Mouse (Mus musculus): ENCODE results near the gene Rhov. TPM values are rescaled to one million over a fixed set of nuclear protein-coding genes. Genes with fewer than 3 reads are reported as not detected.
A peak's percentile ranks its signal among the peaks of the same experiment; 100 is the strongest.

Rhov gene
- polyA plus RNA-seq, 1 experiment from 2014 or later, result 8.5 TPM

DNA sequence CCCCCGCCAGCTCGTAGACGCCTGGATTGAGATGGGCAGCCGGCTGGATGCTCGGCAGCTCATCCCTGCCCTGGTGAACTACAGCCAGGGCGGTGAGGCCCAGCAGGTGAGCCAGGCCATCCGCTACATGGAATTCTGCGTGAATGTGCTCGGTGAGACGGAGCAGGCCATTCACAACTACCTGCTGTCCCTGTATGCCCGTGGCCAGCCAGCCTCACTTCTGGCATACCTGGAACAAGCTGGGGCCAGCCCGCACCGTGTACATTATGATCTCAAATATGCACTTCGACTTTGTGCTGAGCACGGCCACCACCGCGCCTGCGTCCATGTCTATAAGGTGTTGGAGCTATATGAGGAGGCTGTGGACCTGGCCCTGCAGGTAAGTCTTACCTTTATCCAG, 23.3 kb upstream of the Rhov start:
- Histone ChIP-seq H3K4me2 (ENCODE audit: low read length) (no peak overlapping the region), H3K9me3 (replicated peaks; ENCODE audit: control insufficient read depth, low read length) (no peaks in the 10 kb centered on the region), H3K36me3 (ENCODE audit: control insufficient read depth, insufficient read depth, low read length) (peaks cover 82% of the 10 kb centered on the region), H3K4me3 (ENCODE audit: low read depth, low read length) (no peak overlapping the region), H3K27me3 (replicated peaks; ENCODE audit: control insufficient read depth, insufficient read depth, low read length) (no peaks in the 10 kb centered on the region), H3K27ac (ENCODE audit: low read depth, low read length) (no peak overlapping the region), H3K4me1 (ENCODE audit: control insufficient read depth, insufficient read depth, low read length) (peaks cover 4% of the 10 kb centered on the region), H3K9ac (ENCODE audit: low read length) (no peak overlapping the region)
- ATAC-seq (no peak), DNase-seq (ENCODE audit: low spot score) (no peak)
- WGBS, result 96% methylated on average over 18 of the region's 18 CpGs

DNA sequence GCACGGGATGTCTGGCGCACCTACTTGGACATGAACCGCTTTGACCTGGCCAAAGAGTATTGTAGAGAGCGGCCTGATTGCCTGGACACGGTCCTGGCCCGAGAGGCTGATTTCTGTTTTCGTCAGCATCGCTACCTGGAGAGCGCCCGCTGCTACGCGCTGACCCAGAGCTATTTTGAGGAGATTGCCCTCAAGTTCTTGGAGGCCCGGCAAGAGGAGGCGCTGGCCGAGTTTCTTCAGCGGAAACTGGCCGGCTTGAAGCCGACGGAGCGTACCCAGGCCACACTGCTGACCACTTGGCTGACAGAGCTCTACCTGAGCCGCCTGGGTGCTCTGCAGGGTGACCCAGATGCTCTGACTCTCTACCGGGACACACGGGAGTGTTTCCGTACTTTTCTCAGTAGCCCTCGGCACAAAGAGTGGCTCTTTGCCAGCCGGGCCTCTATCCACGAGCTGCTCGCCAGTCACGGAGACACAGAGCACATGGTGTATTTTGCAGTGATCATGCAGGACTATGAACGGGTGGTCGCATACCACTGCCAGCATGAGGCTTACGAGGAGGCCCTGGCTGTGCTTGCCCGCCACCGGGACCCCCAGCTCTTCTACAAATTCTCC, 22.8 kb upstream of the Rhov start:
- 91% methylated on average over 34 of the region's 34 CpGs for WGBS
- ATAC-seq (no peak), DNase-seq (ENCODE audit: low spot score) (no peak)
- Histone ChIP-seq H3K9ac (ENCODE audit: low read length) (no peak overlapping the region), H3K36me3 (ENCODE audit: control insufficient read depth, insufficient read depth, low read length) (peaks cover 77% of the 10 kb centered on the region), H3K27me3 (replicated peaks; ENCODE audit: control insufficient read depth, insufficient read depth, low read length) (no peaks in the 10 kb centered on the region), H3K4me3 (ENCODE audit: low read depth, low read length) (no peak overlapping the region), H3K4me1 (ENCODE audit: control insufficient read depth, insufficient read depth, low read length) (peaks cover 7% of the 10 kb centered on the region), H3K27ac (ENCODE audit: low read depth, low read length) (no peak overlapping the region), H3K4me2 (ENCODE audit: low read length) (no peak overlapping the region), H3K9me3 (replicated peaks; ENCODE audit: control insufficient read depth, low read length) (no peaks in the 10 kb centered on the region)

DNA sequence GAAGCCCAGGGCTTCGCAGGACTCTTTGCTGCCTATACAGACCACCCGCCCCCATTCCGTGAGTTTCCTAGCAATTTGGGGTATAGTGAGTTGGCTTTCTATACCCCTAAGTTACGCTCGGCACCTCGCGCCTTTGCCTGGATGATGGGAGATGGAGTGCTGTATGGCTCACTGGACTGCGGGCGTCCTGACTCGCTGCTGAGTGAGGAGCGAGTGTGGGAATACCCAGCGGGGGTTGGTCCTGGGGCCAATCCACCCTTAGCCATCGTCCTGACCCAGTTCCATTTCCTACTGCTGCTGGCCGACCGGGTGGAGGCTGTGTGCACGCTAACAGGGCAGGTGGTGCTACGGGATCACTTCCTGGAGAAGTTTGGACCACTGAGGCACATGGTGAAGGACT, 22.2 kb upstream of the Rhov start:
- WGBS, result 95% methylated on average over 17 of the region's 17 CpGs
- no peaks in the 10 kb centered on the region for H3K27me3 ChIP-seq (replicated peaks; ENCODE audit: control insufficient read depth, insufficient read depth, low read length)
- DNase-seq (ENCODE audit: low spot score), result no peak
- H3K4me3 ChIP-seq (ENCODE audit: low read depth, low read length), result no peak overlapping the region
- no peaks in the 10 kb centered on the region for H3K9me3 ChIP-seq (replicated peaks; ENCODE audit: control insufficient read depth, low read length)
- ATAC-seq, result no peak
- H3K4me1 ChIP-seq (ENCODE audit: control insufficient read depth, insufficient read depth, low read length), result peaks cover 7% of the 10 kb centered on the region
- H3K9ac ChIP-seq (ENCODE audit: low read length), result no peak overlapping the region
- H3K27ac ChIP-seq (ENCODE audit: low read depth, low read length), result no peak overlapping the region
- H3K4me2 ChIP-seq (ENCODE audit: low read length), result no peak overlapping the region
- peaks cover 74% of the 10 kb centered on the region for H3K36me3 ChIP-seq (ENCODE audit: control insufficient read depth, insufficient read depth, low read length)

DNA sequence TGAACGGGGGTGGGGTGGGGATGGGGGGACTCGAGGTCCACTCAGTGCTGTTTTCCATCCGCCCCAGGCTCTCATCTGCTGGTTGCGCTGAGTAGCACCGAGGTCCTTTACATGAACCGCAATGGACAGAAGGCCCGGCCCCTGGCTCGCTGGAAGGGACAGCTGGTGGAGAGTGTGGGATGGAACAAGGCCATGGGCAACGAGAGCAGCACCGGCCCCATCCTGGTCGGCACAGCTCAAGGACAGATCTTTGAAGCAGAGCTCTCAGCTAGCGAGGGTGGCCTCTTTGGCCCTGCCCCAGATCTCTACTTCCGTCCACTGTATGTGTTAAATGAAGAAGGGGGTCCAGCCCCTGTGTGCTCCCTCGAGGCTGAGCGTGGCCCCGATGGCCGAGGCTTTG, 21.8 kb upstream of the Rhov start:
- 94% methylated on average over 17 of the region's 17 CpGs for WGBS
- Histone ChIP-seq H3K4me1 (ENCODE audit: control insufficient read depth, insufficient read depth, low read length) (peaks cover 7% of the 10 kb centered on the region), H3K36me3 (ENCODE audit: control insufficient read depth, insufficient read depth, low read length) (peaks cover 71% of the 10 kb centered on the region), H3K4me3 (ENCODE audit: low read depth, low read length) (no peak overlapping the region), H3K9ac (ENCODE audit: low read length) (no peak overlapping the region), H3K9me3 (replicated peaks; ENCODE audit: control insufficient read depth, low read length) (no peaks in the 10 kb centered on the region), H3K4me2 (ENCODE audit: low read length) (no peak overlapping the region), H3K27me3 (replicated peaks; ENCODE audit: control insufficient read depth, insufficient read depth, low read length) (no peaks in the 10 kb centered on the region), H3K27ac (ENCODE audit: low read depth, low read length) (no peak overlapping the region)
- DNase-seq (ENCODE audit: low spot score), result no peak
- no peak for ATAC-seq

DNA sequence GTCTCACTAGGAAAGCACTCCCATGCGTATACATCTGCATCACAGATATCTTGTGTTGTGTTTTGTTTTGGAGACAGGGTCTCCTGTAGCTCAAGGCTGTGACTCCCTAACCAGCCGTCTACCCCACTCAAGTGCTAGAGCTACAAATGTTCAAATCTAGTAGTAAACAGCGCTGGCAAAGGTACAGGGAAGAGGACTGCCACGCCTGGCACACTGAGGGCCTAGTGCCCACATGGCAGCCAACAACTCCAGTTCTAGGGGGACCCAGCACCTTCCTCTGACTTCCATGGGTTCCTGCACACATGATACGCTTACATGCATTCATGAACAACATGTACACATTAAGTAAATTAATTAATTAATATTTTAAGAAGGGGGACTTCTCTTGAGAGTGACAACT, 21.2 kb upstream of the Rhov start:
- Histone ChIP-seq H3K4me1 (ENCODE audit: control insufficient read depth, insufficient read depth, low read length) (peaks cover 7% of the 10 kb centered on the region), H3K9me3 (replicated peaks; ENCODE audit: control insufficient read depth, low read length) (no peaks in the 10 kb centered on the region), H3K4me2 (ENCODE audit: low read length) (no peak overlapping the region), H3K27ac (ENCODE audit: low read depth, low read length) (no peak overlapping the region), H3K36me3 (ENCODE audit: control insufficient read depth, insufficient read depth, low read length) (peaks cover 66% of the 10 kb centered on the region), H3K27me3 (replicated peaks; ENCODE audit: control insufficient read depth, insufficient read depth, low read length) (no peaks in the 10 kb centered on the region), H3K9ac (ENCODE audit: low read length) (no peak overlapping the region), H3K4me3 (ENCODE audit: low read depth, low read length) (no peak overlapping the region)
- no peak for ATAC-seq
- no peak for DNase-seq (ENCODE audit: low spot score)
- 91% methylated on average over 5 of the region's 5 CpGs for WGBS

DNA sequence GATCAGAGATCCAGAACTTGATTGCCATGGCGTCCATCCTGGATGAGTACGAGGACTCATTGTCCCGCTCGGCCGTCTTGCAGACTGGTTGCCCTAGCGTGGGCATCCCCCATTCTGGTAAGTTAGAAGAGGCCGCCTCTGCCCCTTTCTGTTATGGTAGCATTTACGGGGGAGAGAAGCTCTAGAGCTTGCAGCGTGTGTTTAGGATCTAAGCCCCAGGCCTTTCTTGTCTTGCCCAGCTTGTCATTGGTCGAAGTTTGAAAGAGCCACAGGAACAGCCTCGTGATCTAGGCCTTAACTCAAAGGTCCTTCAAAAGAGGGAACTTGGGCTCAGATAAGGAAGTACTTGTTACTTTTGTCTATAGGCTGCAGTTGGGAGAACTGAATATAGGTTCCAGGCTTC, 17.9 kb upstream of the Rhov start:
- Histone ChIP-seq H3K4me2 (ENCODE audit: low read length) (peak overlapping the region; percentile 71), H3K9ac (ENCODE audit: low read length) (peak overlapping the region; percentile 71), H3K36me3 (ENCODE audit: control insufficient read depth, insufficient read depth, low read length) (peaks cover 39% of the 10 kb centered on the region), H3K9me3 (replicated peaks; ENCODE audit: control insufficient read depth, low read length) (no peaks in the 10 kb centered on the region), H3K27ac (ENCODE audit: low read depth, low read length) (no peak overlapping the region), H3K4me3 (ENCODE audit: low read depth, low read length) (peak overlapping the region; percentile 65), H3K4me1 (ENCODE audit: control insufficient read depth, insufficient read depth, low read length) (peaks cover 7% of the 10 kb centered on the region), H3K27me3 (replicated peaks; ENCODE audit: control insufficient read depth, insufficient read depth, low read length) (no peaks in the 10 kb centered on the region)
- 2% methylated on average over 11 of the region's 11 CpGs for WGBS
- peak; percentile 19 for DNase-seq (ENCODE audit: low spot score)
- peak; percentile 18 for ATAC-seq

DNA sequence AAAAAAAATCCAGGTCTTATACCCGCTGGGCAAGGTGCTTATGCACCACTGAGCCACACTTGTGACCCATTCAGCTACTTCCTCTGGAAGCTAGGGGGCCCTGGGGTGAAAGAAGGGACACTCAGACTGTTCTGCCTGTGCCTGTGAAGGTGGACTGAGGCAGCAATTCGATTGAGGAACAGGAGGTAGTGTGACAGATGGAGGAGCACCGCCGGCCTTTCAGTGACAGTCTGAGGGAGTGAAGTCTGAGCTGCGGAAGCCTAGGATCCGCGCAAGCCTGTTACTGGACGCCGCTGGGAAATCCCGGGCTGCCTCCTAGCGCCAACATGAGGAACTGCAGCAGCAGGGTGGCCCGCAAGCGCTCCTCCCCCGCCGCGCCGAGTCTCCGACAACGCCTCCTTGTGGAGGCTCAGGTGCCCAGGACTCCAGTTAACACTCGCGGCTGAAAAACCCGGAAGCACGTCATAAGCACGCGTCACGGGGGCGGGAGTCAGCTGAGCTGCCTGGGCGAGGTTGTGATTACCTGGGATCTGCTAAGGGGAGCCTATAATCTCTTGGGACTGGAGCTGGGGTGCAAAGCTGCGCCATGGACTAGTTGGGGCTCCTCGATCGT, 17.3 kb upstream of the Rhov start, which contains the start of gene Vps18:
Gene Vps18, plus strand, starts transcription at position 471 of the 613 bp plus-strand sequence.
- peak; percentile 97 for ATAC-seq
- peak within 1 kb of the TSS; percentile 71 for H3K4me2 ChIP-seq (ENCODE audit: low read length)
- H3K27me3 ChIP-seq (replicated peaks; ENCODE audit: control insufficient read depth, insufficient read depth, low read length), result no peaks in the 10 kb centered on the region
- DNase-seq (ENCODE audit: low spot score), result peak; percentile 98
- peak within 1 kb of the TSS; percentile 71 for H3K9ac ChIP-seq (ENCODE audit: low read length)
- H3K9me3 ChIP-seq (replicated peaks; ENCODE audit: control insufficient read depth, low read length), result no peaks in the 10 kb centered on the region
- H3K4me3 ChIP-seq (ENCODE audit: low read depth, low read length), result peak within 1 kb of the TSS; percentile 65
- 0 out of 2 replicates have a peak within 1 kb of the TSS, but pooled peaks have one; percentile 49 for H3K27ac ChIP-seq (ENCODE audit: low read depth, low read length)
- peaks cover 33% of the 10 kb centered on the region for H3K36me3 ChIP-seq (ENCODE audit: control insufficient read depth, insufficient read depth, low read length)
- whole genome bisulfite sequencing, result under 1% methylated on average over 31 of the region's 31 CpGs
- H3K4me1 ChIP-seq (ENCODE audit: control insufficient read depth, insufficient read depth, low read length), result peaks cover 7% of the 10 kb centered on the region

DNA sequence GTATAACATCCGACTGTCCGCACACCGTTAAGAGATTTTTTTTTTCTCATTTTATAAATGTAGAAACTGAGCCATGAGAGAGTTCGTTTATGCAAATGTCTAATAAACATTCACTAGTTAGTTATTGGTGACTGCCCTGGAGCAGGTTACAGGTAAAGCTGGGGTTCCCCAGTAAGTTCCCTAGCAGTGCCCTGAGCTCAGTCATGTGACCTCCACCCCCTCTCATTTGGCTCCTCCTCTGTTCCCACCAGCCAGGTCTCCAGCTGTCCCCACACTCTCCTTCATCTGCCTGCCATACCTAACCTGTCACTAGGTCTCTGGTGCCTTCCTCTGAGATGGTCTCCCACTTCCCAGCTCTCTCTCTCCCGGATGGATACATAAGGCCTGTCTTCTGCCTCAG, 16.3 kb upstream of the Rhov start:
- peak overlapping the region; percentile 3; the same call in 1 of the 2 replicates for H3K9ac ChIP-seq (ENCODE audit: low read length)
- H3K4me3 ChIP-seq (ENCODE audit: low read depth, low read length), result no peak overlapping the region
- H3K36me3 ChIP-seq (ENCODE audit: control insufficient read depth, insufficient read depth, low read length), result peaks cover 23% of the 10 kb centered on the region
- 91% methylated on average over 5 of the region's 5 CpGs for WGBS
- no peaks in the 10 kb centered on the region for H3K9me3 ChIP-seq (replicated peaks; ENCODE audit: control insufficient read depth, low read length)
- H3K4me1 ChIP-seq (ENCODE audit: control insufficient read depth, insufficient read depth, low read length), result peaks cover 7% of the 10 kb centered on the region
- DNase-seq (ENCODE audit: low spot score) (no peak), ATAC-seq (no peak)
- no peaks in the 10 kb centered on the region for H3K27me3 ChIP-seq (replicated peaks; ENCODE audit: control insufficient read depth, insufficient read depth, low read length)
- H3K4me2 ChIP-seq (ENCODE audit: low read length), result no peak overlapping the region
- H3K27ac ChIP-seq (ENCODE audit: low read depth, low read length), result no peak overlapping the region

DNA sequence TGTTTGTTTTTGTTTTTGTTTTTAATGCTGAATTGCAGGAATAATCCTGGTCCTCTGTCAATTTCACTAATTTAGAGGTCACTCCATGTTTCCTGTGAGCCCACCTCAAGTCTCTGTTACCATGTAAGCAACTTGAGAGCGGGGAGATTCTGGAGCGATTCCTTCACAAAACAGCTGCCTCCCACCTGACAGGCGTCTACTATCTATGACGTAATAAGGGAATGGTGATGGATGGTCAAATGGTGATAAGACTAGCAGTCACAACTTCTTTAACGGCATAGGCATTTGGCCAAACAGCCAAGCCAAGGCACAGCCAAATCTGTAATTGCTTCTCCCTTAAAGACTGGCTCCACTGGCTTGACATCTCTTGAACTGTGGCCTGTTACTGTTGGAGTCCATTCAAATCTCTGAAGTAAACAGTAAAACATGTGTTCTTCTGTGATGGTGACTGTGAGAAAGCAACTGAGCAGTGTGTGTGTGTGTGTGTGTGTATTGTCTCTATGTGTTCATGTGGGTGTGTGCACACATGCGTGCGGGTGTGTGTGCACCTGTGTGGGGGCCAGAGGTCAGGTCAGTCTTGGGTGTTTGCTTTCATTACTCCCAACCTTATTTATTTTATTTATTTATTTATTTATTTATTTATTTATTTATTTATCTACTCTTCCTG, 11.0 kb upstream of the Rhov start:
- Histone ChIP-seq H3K27me3 (replicated peaks; ENCODE audit: control insufficient read depth, insufficient read depth, low read length) (no peaks in the 10 kb centered on the region), H3K9ac (ENCODE audit: low read length) (no peak overlapping the region), H3K4me2 (ENCODE audit: low read length) (no peak overlapping the region), H3K4me1 (ENCODE audit: control insufficient read depth, insufficient read depth, low read length) (no peaks in the 10 kb centered on the region), H3K9me3 (replicated peaks; ENCODE audit: control insufficient read depth, low read length) (no peaks in the 10 kb centered on the region), H3K27ac (ENCODE audit: low read depth, low read length) (no peak overlapping the region), H3K4me3 (ENCODE audit: low read depth, low read length) (no peak overlapping the region), H3K36me3 (ENCODE audit: control insufficient read depth, insufficient read depth, low read length) (no peaks in the 10 kb centered on the region)
- 92% methylated on average over 7 of the region's 7 CpGs for WGBS
- DNase-seq (ENCODE audit: low spot score) (no peak), ATAC-seq (no peak)
